Mouse (Mus musculus) heart, postnatal 0 days (tissue): Measurements from ENCODE around the gene Cfap20. TPM values are rescaled to one million over a fixed set of nuclear protein-coding genes. Genes with fewer than 3 reads are reported as not detected.

Source experiments
- ATAC-seq: fragments of 200-750 bp; cut with Nextera tagmentation; 2 replicates; pipeline ENCODE4 v1.8.0; 2017; ENCODE audit warnings: low read depth, moderate number of reproducible peaks, moderate library complexity; ENCODE audit not compliant: insufficient read depth
- DNase-seq: peaks from one replicate; pipeline ENCODE4 v3.0.0-alpha.2; 2016; ENCODE audit warnings: low spot score
- H3K27ac ChIP-seq: fragments of 300-500 bp; sonication (generic); 2 replicates; pipeline ENCODE4 v1.5.1; 2014; ENCODE audit warnings: low read depth, mild to moderate bottlenecking
- H3K27me3 ChIP-seq: fragments of 300-500 bp; sonication (generic); 2 replicates; pipeline ENCODE4 v1.6.1; 2014; ENCODE audit warnings: low read length, mixed read lengths; ENCODE audit not compliant: control insufficient read depth, insufficient read depth
- H3K36me3 ChIP-seq: fragments of 300-500 bp; sonication (generic); replicated peaks from 2 replicates; pipeline ENCODE4 v1.6.1; 2014; ENCODE audit warnings: low read length, mixed read lengths; ENCODE audit not compliant: control insufficient read depth, insufficient read depth
- H3K4me1 ChIP-seq: fragments of 300-500 bp; sonication (generic); 2 replicates; pipeline ENCODE4 v1.6.1; 2014; ENCODE audit warnings: antibody characterized with exemption; ENCODE audit not compliant: control insufficient read depth, insufficient read depth
- H3K4me2 ChIP-seq: fragments of 300-500 bp; sonication (generic); 2 replicates; pipeline ENCODE4 v1.6.1; 2014; ENCODE audit warnings: low read depth, mild to moderate bottlenecking, low read length, moderate library complexity
- H3K4me3 ChIP-seq: fragments of 300-500 bp; sonication (generic); 2 replicates; pipeline ENCODE4 v1.5.1; 2014; ENCODE audit warnings: low read depth, low read length
- H3K9ac ChIP-seq: fragments of 300-500 bp; sonication (generic); replicated peaks from 2 replicates; pipeline ENCODE4 v1.6.1; 2014; ENCODE audit warnings: low read depth, low read length, mixed read lengths
- H3K9me3 ChIP-seq: fragments of 300-500 bp; sonication (generic); replicated peaks from 2 replicates; pipeline ENCODE4 v1.6.1; 2016; ENCODE audit warnings: low read length; ENCODE audit not compliant: control insufficient read depth
- CTCF ChIP-seq: IDR thresholded peaks from 2 replicates; pipeline ENCODE4 v1.5.1; 2016; ENCODE audit warnings: antibody characterized with exemption, control low read depth, low read depth
- EP300 ChIP-seq: IDR thresholded peaks from 2 replicates; pipeline ENCODE4 v1.6.1; 2016; ENCODE audit warnings: antibody characterized with exemption, low read depth
- WGBS: fragments of 180-500 bp; shearing (Covaris S2); extraction: QIAGEN DNeasy Blood & Tissue Kit; methylation state at CpG from one replicate; pipeline ENCODE4 v1.1.7; 2014; 5-methylcytosine and 5-hydroxymethylcytosine counted together
- polyA plus RNA-seq: library from polyadenylated mRNA; unstranded; fragments of >200 nt; fragmentation: Nextera tagmentation; extraction: Ambion mirVana; gene quantifications from 2 replicates; pipeline ENCODE4 v1.2.1, GENCODE M21; 2015
- total RNA-seq: library from RNA; depleted of rRNA; stranded (reverse); fragments of >200 nt; gene quantifications from 2 replicates; pipeline ENCODE4 v1.2.3, GENCODE M21; 2014; ENCODE audit warnings: low replicate concordance

Cfap20 gene
- total and polyA plus RNA-seq, 2 experiments from 2014 or later = 93.8 to 112 TPM

GRCm38 (mm10) chr8:95437341-95437992, 2.8 kb upstream of the Cfap20 start:
- 35% methylated on average over 5 of the region's 5 CpGs for WGBS
- no peak overlapping the region for H3K4me3 ChIP-seq

DNA sequence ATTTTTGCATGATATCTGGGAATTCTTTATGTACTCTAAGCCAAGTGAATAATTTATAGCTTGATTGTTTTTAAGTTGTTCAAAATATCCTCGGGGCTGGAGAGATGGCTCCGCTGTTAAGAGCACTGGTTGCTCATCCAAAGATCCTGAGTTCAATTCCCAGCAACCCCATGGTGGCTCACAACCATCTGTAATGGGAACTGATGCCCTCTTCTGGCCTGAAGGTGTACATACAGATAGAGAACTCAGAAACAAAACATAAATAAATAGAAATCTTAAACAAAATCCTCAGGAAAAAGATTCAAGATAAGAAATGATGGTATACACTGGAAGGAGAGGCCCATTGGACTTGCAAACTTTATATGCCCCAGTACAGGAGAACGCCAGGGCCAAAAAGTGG, 1.3 kb upstream of the Cfap20 start:
- WGBS = 89% methylated on average over 3 of the region's 3 CpGs

More at GRCm38 (mm10) chr8:95437341-95437992, 2.8 kb upstream of the Cfap20 start:
- no peak overlapping the region for H3K9ac ChIP-seq
- no peak overlapping the region for H3K27ac ChIP-seq
- no peaks in the 10 kb centered on the region for H3K9me3 ChIP-seq
- H3K36me3 ChIP-seq = no peaks in the 10 kb centered on the region
- TF ChIP-seq CTCF (no peak), EP300 (no peak)
- no peak for DNase-seq
- H3K27me3 ChIP-seq = no peaks in the 10 kb centered on the region
- ATAC-seq = no peak
- no peak overlapping the region for H3K4me2 ChIP-seq
- peaks cover 11% of the 10 kb centered on the region for H3K4me1 ChIP-seq

DNA sequence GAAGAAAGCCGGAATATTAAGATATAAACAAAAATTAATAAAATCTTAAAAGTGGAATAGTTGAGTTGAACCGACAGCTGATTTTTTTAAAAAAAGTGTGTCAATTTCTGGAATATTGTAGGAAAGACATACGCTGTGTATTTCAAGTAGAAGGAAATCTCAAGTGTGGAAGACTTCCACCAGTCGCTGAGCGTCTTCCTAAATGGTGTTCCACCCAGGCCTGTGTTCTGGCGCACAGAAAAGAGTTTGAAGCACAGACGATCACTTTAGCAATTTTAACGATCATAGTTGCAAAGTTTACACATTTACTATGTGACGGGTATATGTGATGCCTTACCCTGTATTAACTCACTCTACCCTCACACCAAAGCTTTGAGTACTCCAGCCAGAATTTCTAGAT, 802 bp upstream of the Cfap20 start:
- Histone ChIP-seq H3K9ac (no peak overlapping the region), H3K9me3 (no peaks in the 10 kb centered on the region), H3K4me1 (peaks cover 25% of the 10 kb centered on the region), H3K36me3 (no peaks in the 10 kb centered on the region), H3K27ac (no peak overlapping the region), H3K4me3 (peak overlapping the region; percentile 77; the same call in 1 of the 2 replicates), H3K4me2 (0 out of 2 replicates have a peak overlapping the region, but pooled peaks have one; percentile 39), H3K27me3 (no peaks in the 10 kb centered on the region)
- 92% methylated on average over 9 of the region's 9 CpGs for WGBS
- ATAC-seq (no peak), DNase-seq (no peak)
- TF ChIP-seq EP300 (no peak), CTCF (no peak)

More for the DNA sequence above, 1.3 kb upstream of the Cfap20 start:
- TF ChIP-seq EP300 (no peak), CTCF (no peak)
- no peaks in the 10 kb centered on the region for H3K36me3 ChIP-seq
- no peak overlapping the region for H3K4me3 ChIP-seq
- H3K4me1 ChIP-seq = peaks cover 21% of the 10 kb centered on the region
- ATAC-seq (no peak), DNase-seq (no peak)
- no peaks in the 10 kb centered on the region for H3K27me3 ChIP-seq
- no peaks in the 10 kb centered on the region for H3K9me3 ChIP-seq
- H3K4me2 ChIP-seq = no peak overlapping the region
- no peak overlapping the region for H3K27ac ChIP-seq
- no peak overlapping the region for H3K9ac ChIP-seq

DNA sequence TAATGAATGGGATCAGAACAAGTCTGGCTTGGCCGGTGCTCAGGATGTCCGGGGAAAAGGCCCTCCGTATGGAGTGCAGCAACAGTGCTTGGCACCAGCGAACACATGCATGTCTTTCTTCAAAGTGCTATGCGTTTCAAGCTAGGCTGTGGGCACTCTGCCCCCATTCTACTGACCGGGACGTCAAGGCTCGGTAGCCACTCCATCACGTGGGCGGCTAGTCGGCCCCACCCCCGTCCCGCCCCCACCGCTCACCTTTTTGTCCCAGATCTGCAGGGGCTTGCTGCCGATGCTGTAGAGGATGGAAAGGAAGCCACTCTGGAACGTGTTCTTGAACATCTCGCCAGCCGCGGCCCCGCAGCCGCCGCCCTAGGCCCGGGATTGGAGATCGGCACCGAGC, 436 bp downstream of the Cfap20 start:
- Histone ChIP-seq H3K27ac (peak overlapping the region; percentile 89), H3K27me3 (no peaks in the 10 kb centered on the region), H3K4me3 (peak overlapping the region; percentile 77), H3K4me2 (peak overlapping the region; percentile 88), H3K4me1 (peaks cover 36% of the 10 kb centered on the region), H3K9me3 (no peaks in the 10 kb centered on the region), H3K9ac (peak overlapping the region; percentile 81), H3K36me3 (no peaks in the 10 kb centered on the region)
- TF ChIP-seq EP300 (no peak), CTCF (no peak)
- DNase-seq = peak; percentile 31
- WGBS = 1% methylated on average over 25 of the region's 25 CpGs
- ATAC-seq = peak; percentile 9; the same call in 1 of the 2 replicates

- no peaks in the 10 kb centered on the region for H3K36me3 ChIP-seq
- DNase-seq = no peak
- peak overlapping the region; percentile 89 for H3K27ac ChIP-seq
- no peak for TF ChIP-seq CTCF
- no peak for TF ChIP-seq EP300
- peaks cover 47% of the 10 kb centered on the region for H3K4me1 ChIP-seq
- 20% methylated on average over 4 of the region's 4 CpGs for WGBS
- H3K9me3 ChIP-seq = no peaks in the 10 kb centered on the region
- H3K9ac ChIP-seq = peak overlapping the region; percentile 81
- H3K4me2 ChIP-seq = peak overlapping the region; percentile 88
- H3K27me3 ChIP-seq = no peaks in the 10 kb centered on the region
- H3K4me3 ChIP-seq = peak overlapping the region; percentile 77
- ATAC-seq = no peak
Observed at GRCm38 (mm10) chr8:95433124-95433523, 1.5 kb downstream of the Cfap20 start.

- peak overlapping the region; percentile 89; the same call in 1 of the 2 replicates for H3K27ac ChIP-seq
- H3K9ac ChIP-seq = peak overlapping the region; percentile 81; the same call in 1 of the 2 replicates
- peak overlapping the region; percentile 88 for H3K4me2 ChIP-seq
- DNase-seq (no peak), ATAC-seq (no peak)
- no peaks in the 10 kb centered on the region for H3K9me3 ChIP-seq
- TF ChIP-seq CTCF (no peak), EP300 (no peak)
- 29% methylated on average over 3 of the region's 3 CpGs for whole genome bisulfite sequencing
- H3K4me1 ChIP-seq = peaks cover 52% of the 10 kb centered on the region
- H3K4me3 ChIP-seq = peak overlapping the region; percentile 77
- no peaks in the 10 kb centered on the region for H3K36me3 ChIP-seq
- H3K27me3 ChIP-seq = no peaks in the 10 kb centered on the region
Observed at GRCm38 (mm10) chr8:95432471-95432870, 2.2 kb downstream of the Cfap20 start.
